Mouse (Mus musculus) bone marrow macrophage, adult 2 months (primary cell): Measurements from ENCODE around the gene Klhl7.

Source experiments
- CTCF ChIP-seq: IDR thresholded peaks from 2 replicates; pipeline ENCODE4 v1.5.1; 2012; ENCODE audit warnings: low read depth, mild to moderate bottlenecking, low read length, moderate library complexity
- POLR2A ChIP-seq: IDR thresholded peaks from 2 replicates; pipeline ENCODE4 v1.6.1; 2012; ENCODE audit warnings: mild to moderate bottlenecking, low read depth, low read length, borderline replicate concordance

- TF ChIP-seq POLR2A (no peak), CTCF (no peak)
Measured at GRCm38 (mm10) chr5:24126967-24127366, 26.6 kb downstream of the Klhl7 start.
